Mouse (Mus musculus) c-Kit-positive CD71-negative TER-119-negative erythroid progenitor cells, embryonic 14.5 days (primary cell): ENCODE results near the gene Gls2.
"Not testable (repeated sequence)": the region's sequence is repeated elsewhere in the genome, so short reads cannot be mapped to it uniquely, and the experiment has no call there.

Experiments
- DNase-seq: peaks from one replicate; pipeline ENCODE4 v3.0.0-alpha.2; 2013; ENCODE audit warnings: low read depth

Gls2 gene

GRCm38 (mm10) chr10:128194024-128194550, at the start of gene Gls2:
Gls2 (plus strand) TSS chr10:128194457.
- DNase-seq = peak; percentile 96

- DNase-seq = no peak
These were observed 49.3 kb upstream of the Gls2 start for GRCm38 (mm10) chr10:128144961-128145360.

DNA sequence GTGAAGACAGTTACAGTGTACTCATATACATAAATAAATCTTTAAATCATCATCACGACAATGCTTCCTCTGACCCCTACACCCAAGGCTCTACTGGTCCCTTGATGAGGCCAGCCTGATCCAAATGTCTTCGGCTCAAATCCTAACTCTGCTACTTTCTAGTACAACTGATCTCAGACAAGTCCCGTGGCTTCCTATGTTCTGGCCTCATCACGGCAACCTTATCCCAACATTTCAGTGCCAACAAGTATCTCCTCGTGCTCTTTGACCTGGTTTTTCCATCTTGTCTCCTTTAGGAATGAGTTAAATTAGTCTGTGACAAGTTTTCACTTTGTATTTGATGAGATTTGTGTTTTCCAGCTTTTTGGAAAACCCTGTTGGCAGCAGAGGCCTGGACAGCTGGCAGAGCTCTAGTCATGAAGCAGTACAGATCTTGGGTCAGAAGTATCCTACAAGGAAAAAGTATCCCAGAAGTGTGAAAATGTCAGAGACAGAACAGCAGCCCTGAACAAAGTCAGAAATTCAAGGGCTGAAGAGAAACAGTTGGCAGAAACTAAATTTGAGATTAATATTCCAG, 45.4 kb upstream of the Gls2 start:
- DNase-seq = no peak

DNA sequence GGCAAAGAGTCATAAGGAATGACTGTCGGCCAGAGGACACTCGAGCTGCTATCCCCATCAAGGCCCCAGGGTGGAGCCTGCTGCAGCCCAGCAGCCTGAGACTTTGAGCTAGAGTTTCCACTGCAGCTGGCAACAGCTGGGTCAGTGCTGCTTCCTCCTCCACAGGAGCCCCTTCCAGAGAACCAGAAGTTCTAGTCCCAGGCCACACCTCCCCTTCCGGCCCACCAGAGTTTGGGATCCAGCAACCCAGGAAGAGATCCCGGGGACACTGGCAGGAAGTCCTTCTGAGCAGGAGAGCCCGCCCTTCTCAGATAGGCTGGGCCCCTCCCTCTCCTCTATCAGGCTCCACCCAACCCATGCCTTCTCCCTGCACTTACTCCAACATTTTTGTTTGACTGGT, 44.7 kb upstream of the Gls2 start:
- peak; percentile 47 for DNase-seq

- DNase-seq = no peak
These were observed 43.3 kb upstream of the Gls2 start for GRCm38 (mm10) chr10:128150941-128151340.

GRCm38 (mm10) chr10:128153978-128154377, 40.3 kb upstream of the Gls2 start:
- no peak for DNase-seq

- DNase-seq = not testable (repeated sequence)
These were observed 28.5 kb upstream of the Gls2 start for GRCm38 (mm10) chr10:128165726-128166125.

- no peak for DNase-seq
These were observed 27.2 kb upstream of the Gls2 start for GRCm38 (mm10) chr10:128167091-128167490.

DNA sequence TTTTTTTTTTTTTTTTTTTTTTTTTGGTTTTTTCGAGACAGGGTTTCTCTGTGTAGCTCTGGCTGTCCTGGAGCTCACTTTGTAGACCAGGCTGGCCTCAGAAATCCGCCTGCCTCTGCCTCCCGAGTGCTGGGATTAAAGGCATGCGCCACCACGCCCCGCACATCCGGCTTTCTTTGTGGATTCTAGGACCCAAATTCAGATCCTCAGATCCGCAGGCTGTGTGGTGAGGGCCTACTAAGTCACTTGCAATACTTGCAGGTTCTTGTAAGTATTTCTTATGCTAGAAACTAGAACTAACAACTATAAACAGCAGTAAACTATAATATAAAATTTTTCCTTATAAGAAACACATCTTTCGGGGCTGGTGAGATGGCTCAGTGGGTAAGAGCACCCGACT, 22.9 kb upstream of the Gls2 start:
- DNase-seq = not testable (repeated sequence)

DNA sequence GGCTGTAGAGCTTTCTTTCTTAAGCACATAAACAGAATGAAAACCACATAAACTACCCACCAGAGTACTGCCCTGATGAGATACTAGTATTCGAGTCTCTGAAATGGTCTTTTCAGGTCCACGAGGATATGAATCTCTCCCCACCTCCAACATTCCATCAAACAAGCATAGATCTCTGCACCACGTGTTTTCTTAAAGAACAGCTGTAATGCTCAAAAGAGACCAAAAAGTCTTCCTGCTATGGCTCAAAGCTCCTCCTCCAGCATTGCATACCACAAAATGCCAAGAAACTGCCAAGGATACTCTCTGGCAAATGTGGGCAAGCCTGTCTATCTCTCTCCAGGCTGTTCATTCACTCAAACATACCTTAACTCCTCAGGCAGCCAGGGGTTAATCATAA, 19.0 kb upstream of the Gls2 start:
- no peak for DNase-seq

- peak; percentile 52 for DNase-seq
These were observed 18.1 kb upstream of the Gls2 start for GRCm38 (mm10) chr10:128175996-128176755.

GRCm38 (mm10) chr10:128177316-128177715, 16.9 kb upstream of the Gls2 start:
- DNase-seq = no peak

DNA sequence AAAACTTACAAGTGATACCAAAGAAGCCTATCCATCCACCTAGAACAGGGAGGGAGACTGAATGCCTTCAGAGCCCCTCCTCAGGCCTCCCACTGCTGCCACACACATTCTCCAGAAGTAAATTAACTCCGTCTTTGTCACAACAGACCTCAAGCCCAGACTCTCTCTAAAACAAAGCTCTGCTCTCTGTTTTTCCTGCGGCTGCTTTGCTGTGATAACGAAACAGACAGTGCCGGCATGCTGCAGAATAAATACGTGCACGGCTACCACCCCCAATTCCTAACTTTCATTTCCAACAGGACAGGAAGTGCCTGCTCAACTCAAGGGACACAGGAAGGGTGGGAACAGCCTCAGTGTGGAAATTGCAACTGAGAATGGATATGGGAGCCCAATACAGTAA, 14.3 kb upstream of the Gls2 start, which contains the start of gene Rbms2:
TSS of gene Rbms2 (minus strand) at position 309 of the 400 bp plus-strand sequence.
- DNase-seq = no peak

DNA sequence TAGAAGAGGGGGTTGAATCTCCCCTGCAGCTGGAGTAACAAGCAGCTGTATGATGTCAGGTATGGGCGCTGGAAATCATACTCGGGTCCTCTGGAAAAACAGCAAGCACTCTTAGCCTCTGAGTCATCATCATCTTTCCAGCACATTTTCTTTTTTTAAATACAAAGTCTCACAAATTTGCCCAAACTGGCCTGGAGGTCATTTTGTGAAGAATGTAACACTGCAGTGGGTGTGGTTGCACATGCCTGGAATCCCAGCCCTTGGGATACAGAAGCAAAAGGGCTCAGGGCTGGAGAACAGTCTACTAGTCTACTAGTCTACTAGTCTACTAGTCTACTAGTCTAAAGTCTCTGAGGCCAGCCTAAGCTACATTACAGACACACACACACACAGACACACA, 10.0 kb upstream of the Gls2 start:
- no peak for DNase-seq

- no peak for DNase-seq
These were observed 8.8 kb upstream of the Gls2 start for GRCm38 (mm10) chr10:128185277-128185940.

DNA sequence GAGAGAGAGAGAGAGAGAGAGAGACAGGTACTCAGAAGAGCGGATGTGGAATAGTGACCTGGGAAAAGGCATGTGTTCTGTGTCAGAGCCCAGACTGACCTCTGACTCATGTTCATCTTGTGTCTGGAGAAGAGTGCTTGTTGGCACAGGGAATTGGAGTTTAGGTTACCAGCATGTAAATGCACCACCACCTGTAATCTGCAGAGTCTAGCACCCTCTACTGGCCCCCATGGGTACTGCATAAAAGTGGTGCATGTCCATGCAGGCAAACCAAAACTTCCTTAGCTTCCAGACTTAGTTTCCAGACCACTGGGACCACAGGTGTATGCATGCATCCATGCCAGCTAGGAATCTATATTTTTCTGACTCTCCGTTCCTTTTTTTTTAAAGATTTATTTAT, 8.3 kb upstream of the Gls2 start:
- DNase-seq = peak; percentile 88

DNA sequence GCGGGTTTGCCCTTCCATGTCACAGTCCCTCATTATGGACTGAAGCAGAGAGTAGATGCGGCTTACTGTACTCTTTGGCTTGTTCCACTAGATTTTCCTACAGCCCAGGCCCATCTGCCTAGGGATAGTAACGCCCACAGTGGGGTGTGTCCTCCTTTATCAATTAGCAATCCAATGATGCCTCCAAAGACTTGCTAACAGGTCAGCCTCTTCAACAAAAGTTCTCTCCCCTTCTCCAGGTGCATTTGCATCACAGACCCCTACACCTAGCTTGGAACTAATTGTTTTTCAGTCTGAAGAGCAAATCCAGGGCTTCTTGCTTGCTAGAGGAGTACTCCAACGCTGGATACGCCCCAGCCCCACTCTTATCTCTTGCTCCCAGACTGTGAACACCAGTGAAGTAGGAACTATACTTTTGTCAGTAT, 7.1 kb upstream of the Gls2 start:
- no peak for DNase-seq

GRCm38 (mm10) chr10:128188242-128188877, 5.9 kb upstream of the Gls2 start:
- DNase-seq = peak; percentile 81

- no peak for DNase-seq
These were observed 2.8 kb upstream of the Gls2 start for GRCm38 (mm10) chr10:128191472-128191871.

GRCm38 (mm10) chr10:128192030-128192766, 2.1 kb upstream of the Gls2 start:
- DNase-seq = not testable (repeated sequence)

DNA sequence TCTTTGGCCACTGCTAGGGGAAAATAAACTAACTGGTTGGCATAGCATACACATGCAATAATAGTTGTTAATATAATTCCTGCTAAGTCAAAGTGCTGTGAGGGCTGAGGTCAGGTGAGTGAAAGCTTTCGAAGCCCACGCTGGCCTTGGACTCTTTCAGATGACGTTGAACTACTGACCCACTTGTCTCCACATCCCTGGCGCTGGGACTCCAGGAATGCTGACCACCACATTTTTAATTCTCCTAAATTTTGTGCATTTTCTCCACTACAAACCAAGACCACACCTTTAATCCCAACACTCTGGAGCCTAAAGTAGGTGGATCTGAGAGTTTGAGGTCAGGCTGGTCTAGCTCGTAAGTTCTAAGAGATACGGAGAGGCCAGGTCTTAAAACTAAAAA, 1.1 kb upstream of the Gls2 start:
- no peak for DNase-seq
